Mouse (Mus musculus) cortical plate, adult 2 months (tissue): ENCODE results near the gene Rgs9.

Experiments
- CTCF ChIP-seq: fragments of 200-500 bp; IDR thresholded peaks from 2 replicates; pipeline ENCODE4 v1.5.1; 2011; ENCODE audit warnings: mild to moderate bottlenecking, control low read depth, low read length; ENCODE audit not compliant: insufficient read depth; ENCODE audit errors: extremely low read depth
- POLR2A ChIP-seq: fragments of 200-500 bp; IDR thresholded peaks from 2 replicates; pipeline ENCODE4 v1.6.1; 2011; ENCODE audit warnings: mild to moderate bottlenecking, low read length, control low read depth; ENCODE audit not compliant: insufficient read depth; ENCODE audit errors: extremely low read depth

- TF ChIP-seq POLR2A (no peak), CTCF (no peak)
Measured at GRCm38 (mm10) chr11:109255022-109255421, 42.9 kb downstream of the Rgs9 start.
